8 mouse cellular contexts compared by ENCODE assay signal in the genomic region with DNA sequence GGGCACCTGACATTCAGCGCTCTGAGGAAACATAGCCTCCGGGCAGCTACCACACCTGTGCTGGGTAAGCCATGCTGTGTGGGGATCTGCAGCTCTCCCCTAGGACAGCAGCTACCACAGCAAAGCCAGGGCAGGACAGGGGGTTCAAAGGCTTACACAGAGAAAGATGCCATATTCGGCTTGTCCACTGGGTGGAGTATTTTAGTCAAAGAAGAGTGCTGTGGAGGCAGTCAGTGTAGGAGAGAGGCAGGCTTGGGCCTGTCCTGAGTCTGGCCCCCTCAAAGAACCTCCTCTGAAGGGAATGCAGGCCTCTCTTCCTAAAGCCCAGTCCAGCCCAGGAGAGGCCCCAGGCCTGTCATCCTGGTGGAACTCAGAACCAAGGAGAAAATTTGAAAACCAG. TPM values are rescaled to one million over a fixed set of nuclear protein-coding genes. Genes with fewer than 3 reads are reported as not detected.
DNase-seq lines count a peak whose midpoint lies in the region; ATAC-seq lines count a peak whose summit lies in the region.

No protein-coding gene starts in this region.

- H3K27ac ChIP-seq in hindbrain, embryonic 14.5 days: no peak overlapping the region

- no peaks in the 10 kb centered on the region for H3K4me1 ChIP-seq in hindbrain, embryonic 14.5 days (replicated peaks; ENCODE audit: control insufficient read depth, insufficient read depth, low read length)

- no peak overlapping the region for H3K4me3 ChIP-seq in hindbrain, embryonic 14.5 days (replicated peaks; ENCODE audit: low read length)

- peak; percentile 79 for ATAC-seq in hindbrain, embryonic 14.5 days (ENCODE audit: low FRiP score)
- no peak for ATAC-seq in activated CD4-positive, CD25-positive, alpha-beta regulatory T cell, adult 4 months

- peak; percentile 90 for DNase-seq in ZHBTc4 (ENCODE audit: low read depth, low spot score)
- DNase-seq in cerebellum, postnatal 36 days: peak; percentile 55 to 76
- peak; percentile 79 for DNase-seq in gastrocnemius, adult 18-20 months (ENCODE audit: low spot score)
- peak; percentile 87 for DNase-seq in hindbrain, embryonic 14.5 days (ENCODE audit: low spot score)
- peak; percentile 51 to 87 for DNase-seq in layer of hippocampus, postnatal 25 days (ENCODE audit: extremely low spot score in 1 of 2, low spot score in 1 of 2)
- peak; percentile 75 for DNase-seq in lung, postnatal 25 days (ENCODE audit: low spot score)
- DNase-seq in right cerebral cortex, postnatal 10 days (ENCODE audit: low spot score in 2 of 2): peak; percentile 70 to 83

- 8% methylated on average over 3 of the region's 3 CpGs for WGBS in hindbrain, embryonic 14.5 days

- no peaks in the 10 kb centered on the region for H3K9me3 ChIP-seq in hindbrain, embryonic 14.5 days (ENCODE audit: control insufficient read depth, low read length)

- no peaks in the 10 kb centered on the region for H3K36me3 ChIP-seq in hindbrain, embryonic 14.5 days (replicated peaks; ENCODE audit: control insufficient read depth, insufficient read depth)

- no peak overlapping the region for H3K9ac ChIP-seq in hindbrain, embryonic 14.5 days

- H3K27me3 ChIP-seq in hindbrain, embryonic 14.5 days (ENCODE audit: control insufficient read depth, insufficient read depth, low read length): 0 out of 2 replicates have a peak, but pooled peaks cover 13% of the 10 kb centered on the region

- no peak overlapping the region for H3K4me2 ChIP-seq in hindbrain, embryonic 14.5 days (replicated peaks)

RNA-seq across cellular contexts. Expression of a gene that starts 4.4 kb away (rescaled TPM):
- total RNA-seq in gastrocnemius, adult 18-20 months (2021): 10 to 100 TPM; 35.5 to 40.5 TPM
- polyA plus RNA-seq in hindbrain, embryonic 14.5 days (2014; fragmentation: Nextera tagmentation; extraction: Ambion mirVana): 0.16 and 0.32 TPM in 2 replicates
- total RNA-seq in layer of hippocampus, postnatal 25 days (2021): 1 to 10 TPM in 1 of 2 experiments, under 1 TPM in 1; 0.91 to 1.3 TPM
- not detected for polyA plus RNA-seq in activated CD4-positive, CD25-positive, alpha-beta regulatory T cell, adult 4 months (2017; shearing (Covaris generic))

Comparison
In these comparisons a context has a peak if more than half of its experiments do, and no peak if none do; other contexts are left out.
1. RNA of a gene that starts 4.4 kb away (total RNA-seq): 35.5 to 40.5 TPM in gastrocnemius, adult 18-20 months; 0.91 to 1.3 TPM in layer of hippocampus, postnatal 25 days; every median in the first group is over 10 times any median in the second.
2. Peak in every context shown above with its lines, with median percentiles within 50 percentile points of each other: DNase-seq.